Mouse (Mus musculus) central nervous system, embryonic 18 days (tissue): ENCODE measurements around the gene Gm8453. TPM values are rescaled to one million over a fixed set of nuclear protein-coding genes. Genes with fewer than 3 reads are reported as not detected.

Experiments used
- polyA plus RNA-seq: library from polyadenylated mRNA; depleted of rRNA; stranded (reverse); fragments of >200 nt; gene quantifications from 2 replicates; pipeline ENCODE4 v1.2.3, GENCODE M21; 2012; rRNA removed

Gene Gm8453
- not detected in 2 replicates for polyA plus RNA-seq

GRCm38 (mm10) chr7:22229384-22229783, at the start of gene Gm8453:
Gm8453 (minus strand) TSS chr7:22229484.

DNA sequence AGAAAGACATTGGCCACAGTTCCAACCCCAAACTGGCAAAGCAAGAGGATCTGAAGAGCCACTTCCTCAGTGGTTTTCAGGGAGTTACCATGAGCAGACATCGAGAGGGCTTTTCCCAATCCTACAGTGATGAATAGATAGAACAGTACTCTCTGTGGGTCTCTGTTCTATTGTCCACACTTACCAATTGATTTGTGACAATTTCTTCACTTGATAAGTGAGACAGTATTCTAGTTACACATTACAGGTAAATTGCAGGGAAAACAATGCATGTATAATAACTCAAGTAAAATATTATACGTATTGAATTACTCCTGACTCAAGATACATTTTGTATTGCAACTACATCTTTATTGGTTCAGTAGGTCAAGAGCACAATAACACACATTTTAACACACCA, 28.1 kb downstream of the Gm8453 start, which contains the start of gene Gm8653:
TSS of gene Gm8653 (minus strand) at position 101 of the 400 bp plus-strand sequence.

DNA sequence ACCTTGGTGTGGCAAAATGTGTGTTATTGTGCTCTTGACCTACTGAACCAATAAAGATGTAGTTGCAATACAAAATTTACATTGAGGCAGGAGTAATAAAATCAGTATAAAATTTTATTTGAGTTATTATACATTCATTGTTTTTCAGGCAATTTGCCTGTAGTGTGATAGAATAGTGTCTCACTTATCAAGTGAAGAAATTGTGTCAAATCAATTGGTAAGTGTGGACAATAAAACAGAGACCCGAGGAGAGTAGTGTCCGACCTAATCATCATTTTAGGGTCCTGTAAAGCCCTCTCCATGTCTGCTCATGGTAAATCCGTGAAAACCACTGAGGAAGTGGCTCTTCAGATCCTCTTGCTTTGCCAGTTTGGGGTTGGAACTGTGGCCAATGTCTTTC, 40.2 kb downstream of the Gm8453 start, which contains the start of gene Vmn1r143:
TSS of gene Vmn1r143 (plus strand) at position 301 of the 400 bp plus-strand sequence.

Other genes with a start within 250 kb of the Gm8453 start
- not detected in 2 replicates for gene Vmn1r137, start 234.9 kb downstream of the Gm8453 start, polyA plus RNA-seq
- gene Vmn1r138, start 200.6 kb downstream of the Gm8453 start, polyA plus RNA-seq = not detected in 2 replicates
- gene Gm6176, start 173.2 kb downstream of the Gm8453 start, polyA plus RNA-seq = not detected in 2 replicates
- gene Vmn1r139, start 160.4 kb downstream of the Gm8453 start, polyA plus RNA-seq = not detected in 2 replicates
- gene Gm16451, start 111.2 kb downstream of the Gm8453 start, polyA plus RNA-seq = not detected in 2 replicates
- not detected in 2 replicates for gene Gm10666, start 94.7 kb downstream of the Gm8453 start, polyA plus RNA-seq
- not detected in 2 replicates for gene Vmn1r142, start 65.4 kb downstream of the Gm8453 start, polyA plus RNA-seq
- not detected in 2 replicates for gene Vmn1r143, start 40.1 kb downstream of the Gm8453 start, polyA plus RNA-seq
- gene Gm8653, start 28.2 kb downstream of the Gm8453 start, polyA plus RNA-seq = not detected in 2 replicates
- gene Gm4187, start 100.2 kb upstream of the Gm8453 start, polyA plus RNA-seq = not detected in 2 replicates
- not detected in 2 replicates for gene Gm8660, start 141.6 kb upstream of the Gm8453 start, polyA plus RNA-seq
- not detected in 2 replicates for gene Vmn1r148, start 184.1 kb upstream of the Gm8453 start, polyA plus RNA-seq
- gene Vmn1r149, start 208.7 kb upstream of the Gm8453 start, polyA plus RNA-seq = not detected in 2 replicates
- gene Gm10665, start 234.6 kb upstream of the Gm8453 start, polyA plus RNA-seq = not detected in 2 replicates